In the genomic region with DNA sequence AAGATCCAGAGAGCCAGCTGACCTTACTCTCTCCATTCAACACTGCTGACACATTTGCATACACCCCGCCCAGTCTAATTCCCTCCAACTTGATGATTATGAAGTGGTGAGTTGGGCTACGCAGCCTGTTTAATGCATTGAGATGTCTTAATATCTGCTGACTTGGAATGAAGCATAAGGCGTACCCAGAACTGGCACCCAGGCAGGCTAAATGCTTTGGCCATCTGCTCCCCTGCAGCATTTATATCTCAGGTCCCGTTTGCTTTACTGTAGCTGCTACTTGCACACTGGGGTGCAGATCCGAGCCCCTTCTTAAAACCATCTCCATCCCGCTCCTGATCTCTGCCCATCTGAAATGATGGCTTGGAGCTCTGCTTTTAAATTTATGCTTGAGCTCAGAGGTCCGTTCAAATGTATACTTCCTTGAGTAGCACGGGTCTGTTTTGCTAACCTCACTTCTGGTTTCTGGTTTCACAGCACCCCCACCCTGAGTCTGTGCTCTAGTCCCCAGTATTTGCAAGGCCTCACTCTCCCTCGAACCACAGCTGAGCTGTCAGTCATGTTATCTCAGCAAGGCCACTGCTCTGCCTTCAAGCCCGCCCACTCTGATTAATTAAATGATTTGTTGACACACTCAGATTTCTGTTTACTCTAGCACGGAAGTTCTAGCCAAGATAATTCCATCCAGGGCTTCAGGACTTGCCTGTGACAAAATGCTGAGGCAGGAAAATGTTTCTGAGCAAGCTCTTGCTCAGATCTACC, we compare ENCODE assay signal across 12 mouse cellular contexts. TPM values are rescaled to one million over a fixed set of nuclear protein-coding genes. Genes with fewer than 3 reads are reported as not detected.
DNase-seq lines count a peak whose midpoint lies in the region; ATAC-seq and TF ChIP-seq lines count a peak whose summit lies in the region.
"Had no signal": no experiment of that assay in that cellular context is flagged by ENCODE, and none has a peak within 500 bp of the region (broad histone marks: within the 10 kb centered on the region; RNA-seq: fewer than 3 reads in every experiment).

No protein-coding gene starts in this region.

- DNase-seq in kidney, adult 11 months = peak; percentile 14
- no peak for DNase-seq in kidney, adult 18-20 months
- peak; percentile 74 for DNase-seq in brain, embryonic 14.5 days (ENCODE audit: low read depth)
- peak; percentile 77 for DNase-seq in lung, postnatal 0 days (ENCODE audit: low spot score)
- no peak for DNase-seq in gastrocnemius, postnatal 4 days (ENCODE audit: low spot score in 2 of 2)
- DNase-seq in retina, embryonic 14.5 days (ENCODE audit: low spot score) = no peak
- no peak for DNase-seq in hindbrain, embryonic 14.5 days (ENCODE audit: low spot score)

- TF ChIP-seq CTCF in brain, embryonic 14.5 days (IDR thresholded peaks at IDR 0.05; ENCODE audit: borderline replicate concordance, extremely low read depth, insufficient read depth, insufficient read length) = no peak
- no peak for TF ChIP-seq CTCF in lung, postnatal 0 days (IDR thresholded peaks at IDR 0.05)

- no peaks in the 10 kb centered on the region for H3K36me3 ChIP-seq in forebrain, embryonic 16.5 days (ENCODE audit: control insufficient read depth, insufficient read depth)
- no peaks in the 10 kb centered on the region for H3K36me3 ChIP-seq in lung, postnatal 0 days (ENCODE audit: insufficient read depth, low read length)
- no peaks in the 10 kb centered on the region for H3K36me3 ChIP-seq in hindbrain, embryonic 14.5 days (replicated peaks; ENCODE audit: control insufficient read depth, insufficient read depth)

- H3K4me1 ChIP-seq in forebrain, embryonic 16.5 days (replicated peaks; ENCODE audit: control insufficient read depth, insufficient read depth, low read length) = peaks cover 10% of the 10 kb centered on the region
- H3K4me1 ChIP-seq in lung, postnatal 0 days (ENCODE audit: insufficient read depth, low read depth, low read length) = peaks cover 6% of the 10 kb centered on the region
- H3K4me1 ChIP-seq in hindbrain, embryonic 14.5 days (replicated peaks; ENCODE audit: control insufficient read depth, insufficient read depth, low read length) = peaks cover 1% of the 10 kb centered on the region; the same call in 1 of the 2 replicates

- no peak overlapping the region; the same call in 1 of the 2 replicates for H3K4me2 ChIP-seq in forebrain, embryonic 16.5 days (ENCODE audit: low read length)
- H3K4me2 ChIP-seq in lung, postnatal 0 days (replicated peaks; ENCODE audit: low read depth, low read length) = no peak overlapping the region
- no peak overlapping the region for H3K4me2 ChIP-seq in hindbrain, embryonic 14.5 days (replicated peaks)

- peak; percentile 74 for ATAC-seq in forebrain, embryonic 16.5 days
- peak; percentile 74 for ATAC-seq in lung, postnatal 0 days
- no peak for ATAC-seq in hindbrain, embryonic 14.5 days (ENCODE audit: low FRiP score)

- TF ChIP-seq EP300 in lung, postnatal 0 days (IDR thresholded peaks at IDR 0.05) = peak; percentile 44; the same call in 1 of the 2 replicates

- no peak for TF ChIP-seq POLR2A in brain, embryonic 14.5 days (IDR thresholded peaks at IDR 0.05; ENCODE audit: borderline replicate concordance, extremely low read depth, insufficient read depth, insufficient read length, poor library complexity, severe bottlenecking)

- WGBS in forebrain, embryonic 16.5 days = 54% methylated on average over 11 of the region's 11 CpGs
- 39% methylated on average over 11 of the region's 11 CpGs for WGBS in lung, postnatal 0 days
- 68% methylated on average over 11 of the region's 11 CpGs for WGBS in hindbrain, embryonic 14.5 days

- H3K27ac ChIP-seq in forebrain, embryonic 16.5 days (ENCODE audit: low read length) = peak overlapping the region; percentile 41
- 0 out of 2 replicates have a peak overlapping the region, but pooled peaks have one; percentile 12 for H3K27ac ChIP-seq in lung, postnatal 0 days (ENCODE audit: low read length)
- H3K27ac ChIP-seq in hindbrain, embryonic 14.5 days = no peak overlapping the region

- H3K9ac ChIP-seq in forebrain, embryonic 16.5 days (replicated peaks; ENCODE audit: low read depth, low read length) = no peak overlapping the region
- no peak overlapping the region for H3K9ac ChIP-seq in lung, postnatal 0 days (replicated peaks; ENCODE audit: low read depth)
- H3K9ac ChIP-seq in hindbrain, embryonic 14.5 days = no peak overlapping the region

- no peak overlapping the region for H3K4me3 ChIP-seq in forebrain, embryonic 16.5 days (replicated peaks; ENCODE audit: low read length)
- H3K4me3 ChIP-seq in lung, postnatal 0 days (ENCODE audit: low read depth, low read length) = no peak overlapping the region
- H3K4me3 ChIP-seq in hindbrain, embryonic 14.5 days (replicated peaks; ENCODE audit: low read length) = no peak overlapping the region
- H3K4me3 ChIP-seq: erythroblast, embryonic 14.5 days had no signal

- no peaks in the 10 kb centered on the region for H3K27me3 ChIP-seq in forebrain, embryonic 16.5 days (replicated peaks; ENCODE audit: control insufficient read depth, insufficient read depth, low read length)
- no peaks in the 10 kb centered on the region for H3K27me3 ChIP-seq in lung, postnatal 0 days (replicated peaks; ENCODE audit: insufficient read depth, low read length)
- no peaks in the 10 kb centered on the region for H3K27me3 ChIP-seq in hindbrain, embryonic 14.5 days (ENCODE audit: control insufficient read depth, insufficient read depth, low read length)

- no peaks in the 10 kb centered on the region for H3K9me3 ChIP-seq in forebrain, embryonic 16.5 days (ENCODE audit: control insufficient read depth, low read length)
- no peaks in the 10 kb centered on the region for H3K9me3 ChIP-seq in lung, postnatal 0 days (ENCODE audit: low read length)
- no peaks in the 10 kb centered on the region for H3K9me3 ChIP-seq in hindbrain, embryonic 14.5 days (ENCODE audit: control insufficient read depth, low read length)

RNA-seq across cellular contexts. Expression of a gene that starts 15.1 kb away (rescaled TPM):
- polyA plus RNA-seq in brain, embryonic 14.5 days (2012; rRNA removed) = 0.81 and 1.3 TPM in 2 replicates
- 0.70 and 0.73 TPM in 2 replicates for polyA plus RNA-seq in forebrain, embryonic 16.5 days (2015; fragmentation: Nextera tagmentation; extraction: Ambion mirVana)
- 0.74 and 0.81 TPM in 2 replicates for polyA plus RNA-seq in lung, postnatal 0 days (2015; fragmentation: Nextera tagmentation; extraction: Ambion mirVana)
- total RNA-seq in gastrocnemius, postnatal 4 days (2021) = under 1 TPM; 0.56 to 0.57 TPM
- 0.95 and 1.3 TPM in 2 replicates for polyA plus RNA-seq in hindbrain, embryonic 14.5 days (2014; fragmentation: Nextera tagmentation; extraction: Ambion mirVana)
- total RNA-seq: MEL had no signal
- polyA plus RNA-seq: erythroblast, embryonic 14.5 days had no signal

RNA-seq across cellular contexts. Expression of a gene that starts 16.6 kb away (rescaled TPM):
- polyA plus RNA-seq in brain, embryonic 14.5 days (2012; rRNA removed) = not detected in 2 replicates
- polyA plus RNA-seq in forebrain, embryonic 16.5 days (2015; fragmentation: Nextera tagmentation; extraction: Ambion mirVana) = not detected in 2 replicates
- polyA plus RNA-seq in lung, postnatal 0 days (2015; fragmentation: Nextera tagmentation; extraction: Ambion mirVana) = not detected in 2 replicates
- not detected for total RNA-seq in gastrocnemius, postnatal 4 days (2021)
- not detected in 2 replicates for polyA plus RNA-seq in hindbrain, embryonic 14.5 days (2014; fragmentation: Nextera tagmentation; extraction: Ambion mirVana)
- total RNA-seq: left cerebral cortex, postnatal 14 days; neutrophil, adult 5-6 weeks had no signal
- polyA plus RNA-seq: erythroblast, embryonic 14.5 days had no signal

Comparison
In these comparisons a context has a peak if more than half of its experiments do, and no peak if none do; other contexts are left out.
1. DNase-seq: peak in kidney, adult 11 months (single experiment), brain, embryonic 14.5 days (single experiment) and lung, postnatal 0 days (single experiment); none in kidney, adult 18-20 months (single experiment), gastrocnemius, postnatal 4 days (0 of 2), retina, embryonic 14.5 days (single experiment) and hindbrain, embryonic 14.5 days (single experiment).